Mouse (Mus musculus) Patski (cell line): ENCODE measurements around the gene Spty2d1. TPM values are rescaled to one million over a fixed set of nuclear protein-coding genes. Genes with fewer than 3 reads are reported as not detected.
"Not testable (repeated sequence)": the region's sequence is repeated elsewhere in the genome, so short reads cannot be mapped to it uniquely, and the experiment has no call there.

Source experiments
- ATAC-seq: fragments of 100-300 bp; one replicate; pipeline ENCODE4 v1.8.0; 2021
- CTCF ChIA-PET: fragments of 350-600 bp; sonication (Branson Sonifier 250); formaldehyde crosslinking; loops from one replicate; lab custom pipeline; 2022; ENCODE audit warnings: inconsistent platforms; lab: Charles Lee
- POLR2A ChIA-PET: fragments of 350-600 bp; sonication (Branson Sonifier 250); formaldehyde crosslinking; loops from one replicate; lab custom pipeline; 2022; ENCODE audit warnings: antibody characterized with exemption, inconsistent platforms; lab: Charles Lee
- DNase-seq: peaks from one replicate; pipeline ENCODE4 v3.0.0-alpha.2; 2011; ENCODE audit warnings: low read depth, low spot score
- H3K27me3 ChIP-seq: fragments of 371-371 bp; one replicate; pipeline ENCODE4 v1.5.1; 2021
- CTCF ChIP-seq: fragments of 100-300 bp; IDR thresholded peaks from one replicate; pipeline ENCODE4 v1.5.1; 2021
- in situ Hi-C: fragments of 300-500 bp; cut with MboI; formaldehyde crosslinking; loops from 3 replicates; pipeline ENCODE4 v1.11.1; 2018; ENCODE audit warnings: low pct_unique_long_range_greater_than_20kb, mixed read lengths
- polyA plus RNA-seq: library from polyadenylated mRNA; unstranded; gene quantifications from one replicate; pipeline ENCODE4 v1.2.3, GENCODE M21; 2021

Gene Spty2d1
- polyA plus RNA-seq, 1 experiment from 2014 or later, result 19.6 TPM

DNA sequence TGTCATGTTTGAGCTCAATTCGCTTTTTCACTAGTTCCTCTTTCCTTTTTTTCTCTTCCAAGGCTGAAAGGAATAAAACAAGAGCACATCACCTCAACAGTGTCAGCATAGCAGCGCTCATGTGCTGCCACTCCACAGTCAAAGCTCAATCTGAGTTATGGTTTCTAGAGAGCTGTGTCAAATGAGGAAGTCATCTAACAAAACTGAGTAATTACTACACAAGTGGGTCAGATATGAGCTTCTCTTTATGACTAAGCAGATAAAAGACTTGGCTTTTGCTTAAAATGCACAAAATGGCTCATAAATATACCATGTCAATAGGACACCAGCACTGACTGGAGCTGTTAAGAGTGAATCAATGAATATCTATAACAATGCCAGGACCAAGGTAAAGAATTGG is 9.3 kb downstream of the Spty2d1 start:
- ATAC-seq (no peak), DNase-seq (no peak)
- TF ChIP-seq CTCF, result no peak
- no peaks in the 10 kb centered on the region for H3K27me3 ChIP-seq
- CTCF ChIA-PET, result interaction anchor here (0.8 to 2.4 kb wide), 4 partner anchors 9 to 37 kb away, joined by 3 to 7 read pairs (median 5); no protein-coding TSS in a partner anchor
- POLR2A ChIA-PET, result interaction anchor here (1.0 to 1.3 kb wide), 2 partner anchors 9 to 23 kb away, joined by 3 read pairs; no protein-coding TSS in a partner anchor
- in situ Hi-C loops, result no loop called here

DNA sequence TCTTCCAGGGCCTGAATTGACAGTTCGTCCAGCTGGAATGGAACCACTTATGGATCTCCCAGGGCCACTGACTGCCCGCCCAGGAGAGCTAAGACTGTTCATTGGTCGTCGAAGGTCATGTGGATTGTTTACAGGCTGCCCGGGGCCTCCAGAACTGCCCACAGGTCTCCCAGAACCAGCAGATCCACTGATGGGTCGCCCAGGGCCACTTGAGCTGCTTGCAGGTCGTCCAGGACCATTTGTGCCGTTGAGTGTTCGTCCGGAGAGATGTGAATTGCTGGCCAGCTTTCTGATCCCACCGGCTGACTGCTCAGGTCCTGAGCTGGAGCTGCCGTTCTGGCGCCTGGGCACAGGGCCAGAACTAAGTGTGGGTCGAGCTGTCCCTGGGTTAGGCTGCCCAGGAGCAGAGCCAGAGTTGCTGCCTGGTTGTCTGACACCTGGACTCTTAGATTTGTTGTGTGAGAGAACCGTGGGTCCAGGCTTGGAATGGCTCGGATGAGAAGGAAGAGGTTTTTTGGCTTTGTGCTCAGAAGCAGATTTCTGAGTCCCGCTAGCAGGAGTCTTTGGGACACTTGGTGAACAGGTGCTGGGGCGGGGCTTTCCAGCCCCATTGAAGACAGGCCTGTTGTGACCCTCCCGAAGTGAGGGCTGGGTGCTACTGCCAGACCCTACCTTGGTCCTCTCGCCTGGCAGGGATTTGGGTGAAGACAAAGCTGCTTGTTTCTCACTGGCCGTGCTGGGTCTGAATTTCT is 10.4 kb downstream of the Spty2d1 start:
- DNase-seq (no peak), ATAC-seq (no peak)
- TF ChIP-seq CTCF, result no peak
- ChIA-PET CTCF (interaction anchor here (0.9 to 1.4 kb wide), 2 partner anchors 8 to 105 kb away, joined by 3 to 5 read pairs; no protein-coding TSS in a partner anchor), POLR2A (interaction anchor here (1.3 kb wide), 1 partner anchor 8 kb away, joined by 3 read pairs; no protein-coding TSS in a partner anchor)
- no peaks in the 10 kb centered on the region for H3K27me3 ChIP-seq
- in situ Hi-C loops, result no loop called here

DNA sequence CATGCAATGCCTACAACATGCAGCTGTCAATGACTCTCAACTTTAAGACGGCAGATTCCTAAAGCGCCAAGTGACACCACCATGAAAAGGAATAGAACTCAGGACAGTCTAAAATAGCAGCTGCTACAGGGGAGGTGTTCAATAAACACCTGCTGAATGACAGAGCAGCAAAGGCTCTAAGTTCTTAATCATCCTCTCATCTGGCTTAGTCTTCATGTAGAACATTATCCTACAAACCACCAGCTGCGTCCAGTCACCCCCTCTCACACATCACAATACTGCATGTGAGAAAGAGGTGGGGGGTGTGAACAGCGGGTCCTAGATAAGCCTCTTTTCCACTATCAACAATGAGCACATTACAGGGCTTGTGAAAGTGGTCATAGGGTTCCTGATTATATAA is 11.2 kb downstream of the Spty2d1 start:
- ATAC-seq (no peak), DNase-seq (no peak)
- ChIA-PET POLR2A (no interaction called here), CTCF (interaction anchor here (0.9 to 1.8 kb wide), 2 partner anchors 12 to 105 kb away, joined by 3 read pairs; no protein-coding TSS in a partner anchor)
- in situ Hi-C loops, result no loop called here
- no peak for TF ChIP-seq CTCF
- no peaks in the 10 kb centered on the region for H3K27me3 ChIP-seq

DNA sequence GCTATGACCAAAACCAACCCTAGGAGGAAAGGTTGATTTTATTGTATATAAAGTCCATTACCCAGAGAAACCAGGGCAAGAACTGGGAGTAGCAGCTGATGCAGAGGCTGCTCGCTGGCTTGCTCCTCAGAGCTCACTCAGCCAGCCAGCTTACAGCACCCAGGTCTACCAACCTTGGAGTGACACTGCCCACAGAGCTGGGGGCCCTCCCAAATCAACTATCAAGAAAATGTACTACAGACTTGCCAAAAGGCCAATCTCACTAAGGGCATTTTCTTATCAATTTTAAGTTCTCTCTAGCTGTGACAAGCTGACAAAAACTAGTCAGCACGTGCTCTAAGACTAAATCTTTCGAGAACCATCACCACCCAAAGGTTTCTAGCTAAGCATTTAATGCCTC is 12.7 kb downstream of the Spty2d1 start:
- no peak for TF ChIP-seq CTCF
- ChIA-PET POLR2A (no interaction called here), CTCF (interaction anchor here (1.0 to 2.2 kb wide), 4 partner anchors 11 to 30 kb away, joined by 3 to 5 read pairs (median 3); no protein-coding TSS in a partner anchor)
- in situ Hi-C loops, result no loop called here
- ATAC-seq (no peak), DNase-seq (no peak)
- H3K27me3 ChIP-seq, result no peaks in the 10 kb centered on the region

DNA sequence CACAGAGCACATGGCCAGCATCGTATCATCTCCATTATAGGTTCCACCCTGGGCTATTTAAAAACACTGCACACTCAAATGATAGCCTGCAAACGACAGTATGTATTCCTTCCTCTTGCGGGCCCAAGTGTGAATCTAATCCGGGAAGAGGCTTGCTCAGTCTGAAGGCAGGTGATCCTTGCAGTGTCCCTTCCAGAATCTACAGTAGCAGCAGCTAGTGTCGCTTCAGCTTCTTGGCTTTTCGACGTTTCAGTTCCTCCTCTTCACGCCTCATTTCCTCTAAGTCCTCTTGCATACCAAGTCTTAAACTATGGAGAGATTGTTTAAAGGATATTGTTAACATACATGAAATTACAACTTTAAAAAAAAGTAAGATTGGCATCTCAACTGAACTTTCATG is 15.1 kb downstream of the Spty2d1 start:
- DNase-seq, result no peak
- ChIA-PET CTCF (interaction anchor here (1.3 kb wide), 1 partner anchor 13 kb away, joined by 3 read pairs; no protein-coding TSS in a partner anchor), POLR2A (no interaction called here)
- no peaks in the 10 kb centered on the region for H3K27me3 ChIP-seq
- no peak for TF ChIP-seq CTCF
- ATAC-seq, result no peak
- in situ Hi-C loops, result no loop called here

DNA sequence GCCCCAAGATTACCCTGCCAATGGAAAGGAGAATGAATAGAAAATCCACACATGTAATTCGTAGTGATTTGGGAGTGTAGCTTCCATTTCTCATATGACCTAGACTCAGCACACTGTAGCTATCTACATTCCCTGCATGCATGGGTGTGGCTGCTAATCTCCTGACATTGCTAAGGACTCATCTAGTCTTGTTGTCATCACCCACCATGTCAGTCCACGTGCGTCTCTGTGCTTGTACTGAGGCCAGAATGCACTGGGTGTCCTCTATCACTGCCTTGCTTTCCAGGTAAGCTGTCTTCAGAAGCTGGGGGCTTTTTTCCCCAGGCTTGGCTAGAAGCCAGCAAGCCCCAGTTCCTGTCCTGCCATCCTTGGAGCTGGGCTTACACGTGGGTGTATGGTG is 18.8 kb downstream of the Spty2d1 start:
- H3K27me3 ChIP-seq, ATAC-seq, in situ Hi-C loops, DNase-seq: not testable (repeated sequence)
- CTCF ChIA-PET, result interaction anchor here (1.6 kb wide), 1 partner anchor 9 kb away, joined by 5 read pairs; no protein-coding TSS in a partner anchor
- POLR2A ChIA-PET, result interaction anchor here (1.0 kb wide), 1 partner anchor 9 kb away, joined by 3 read pairs; no protein-coding TSS in a partner anchor

DNA sequence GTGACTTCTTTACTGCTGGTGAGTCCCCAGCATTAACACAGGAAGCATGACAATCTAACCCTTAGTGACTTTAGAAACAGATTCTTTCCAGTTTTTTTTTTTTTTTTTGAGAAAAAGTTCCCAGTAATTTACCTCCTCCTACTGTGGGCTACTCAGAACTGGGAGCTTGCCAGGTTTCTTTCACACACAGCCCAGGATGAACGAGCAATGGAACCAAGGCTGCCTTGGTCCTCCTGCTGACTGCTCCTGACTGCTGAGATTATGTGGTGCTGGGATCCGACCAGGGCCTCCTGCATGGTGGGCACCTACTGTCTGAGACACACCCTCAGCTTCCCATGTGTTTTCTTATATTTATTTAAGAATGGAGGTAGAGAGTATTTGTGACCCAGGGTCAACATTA is 21.1 kb downstream of the Spty2d1 start:
- ChIA-PET POLR2A (interaction anchor here (0.6 kb wide), 1 partner anchor 11 kb away, joined by 9 read pairs; no protein-coding TSS in a partner anchor), CTCF (interaction anchor here (0.9 to 2.4 kb wide), 4 partner anchors 12 to 29 kb away, joined by 3 to 7 read pairs (median 4); no protein-coding TSS in a partner anchor)
- ATAC-seq (no peak), DNase-seq (no peak)
- TF ChIP-seq CTCF, result no peak
- no peaks in the 10 kb centered on the region for H3K27me3 ChIP-seq
- in situ Hi-C loops, result no loop called here

DNA sequence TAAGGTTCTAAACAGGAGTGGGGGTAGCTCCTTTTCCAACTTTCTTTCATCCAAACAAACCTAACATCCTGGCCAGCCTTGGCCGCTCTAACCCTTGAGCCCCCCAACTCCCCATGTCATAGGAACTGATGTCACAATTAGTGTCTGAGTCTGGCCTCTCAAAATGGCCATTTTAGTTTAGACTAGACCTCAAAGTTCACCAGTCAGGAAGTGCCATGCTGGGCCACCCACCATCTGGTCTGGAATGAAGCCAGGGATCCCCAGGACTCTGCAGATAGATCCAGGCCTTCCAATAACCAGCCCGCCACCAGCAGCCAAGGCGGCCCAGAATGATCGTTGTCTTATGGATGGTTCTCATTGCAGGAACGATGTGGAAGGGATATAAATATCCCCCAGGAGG is 21.6 kb downstream of the Spty2d1 start:
- DNase-seq, result no peak
- no peaks in the 10 kb centered on the region for H3K27me3 ChIP-seq
- in situ Hi-C loops, result no loop called here
- ATAC-seq, result no peak
- no peak for TF ChIP-seq CTCF
- ChIA-PET CTCF (interaction anchor here (0.9 to 2.4 kb wide), 4 partner anchors 13 to 22 kb away, joined by 3 to 7 read pairs (median 4); no protein-coding TSS in a partner anchor), POLR2A (interaction anchor here (0.6 kb wide), 1 partner anchor 11 kb away, joined by 9 read pairs; no protein-coding TSS in a partner anchor)

DNA sequence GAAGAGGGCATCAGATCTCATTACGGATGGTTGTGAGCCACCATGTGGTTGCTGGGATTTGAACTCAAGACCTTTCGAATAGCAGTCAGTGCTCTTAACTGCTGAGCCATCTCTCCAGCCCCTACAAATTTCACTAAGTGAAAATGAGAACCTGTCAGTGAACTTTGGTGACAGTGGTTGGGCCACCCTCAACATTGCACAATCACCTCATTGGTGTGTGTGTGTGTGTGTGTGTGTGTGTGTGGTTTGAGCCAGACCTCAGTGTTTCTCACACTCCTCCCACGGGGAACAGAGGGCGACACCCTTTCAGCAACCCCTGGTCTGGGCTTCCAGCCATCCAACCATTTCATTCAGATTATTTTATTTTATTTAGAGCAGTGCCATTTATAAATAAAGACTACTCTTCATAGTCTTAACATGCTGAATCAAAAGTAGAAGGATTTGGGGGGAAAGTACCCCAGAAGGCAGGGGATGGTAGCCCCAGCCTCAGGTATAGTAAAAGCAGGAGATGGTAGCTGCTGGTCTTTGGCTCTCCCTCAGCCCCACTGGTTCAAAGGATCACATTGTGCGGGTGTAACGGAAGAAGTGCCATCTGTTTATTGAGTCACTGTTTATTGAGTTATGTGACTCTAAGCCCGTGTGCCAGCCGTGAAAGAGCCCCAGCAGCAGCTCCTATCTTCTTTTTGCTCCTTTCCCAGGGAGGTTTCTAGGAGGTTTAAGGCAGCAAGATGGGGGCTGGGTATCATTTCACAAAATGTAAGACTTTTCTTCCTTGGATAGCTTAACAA is 22.3 kb downstream of the Spty2d1 start:
- no peaks in the 10 kb centered on the region for H3K27me3 ChIP-seq
- TF ChIP-seq CTCF, result no peak
- in situ Hi-C loops, result no loop called here
- DNase-seq (no peak), ATAC-seq (no peak)
- CTCF ChIA-PET, result interaction anchor here (0.9 to 2.4 kb wide), 4 partner anchors 9 to 21 kb away, joined by 3 to 7 read pairs (median 4); no protein-coding TSS in a partner anchor
- POLR2A ChIA-PET, result no interaction called here

DNA sequence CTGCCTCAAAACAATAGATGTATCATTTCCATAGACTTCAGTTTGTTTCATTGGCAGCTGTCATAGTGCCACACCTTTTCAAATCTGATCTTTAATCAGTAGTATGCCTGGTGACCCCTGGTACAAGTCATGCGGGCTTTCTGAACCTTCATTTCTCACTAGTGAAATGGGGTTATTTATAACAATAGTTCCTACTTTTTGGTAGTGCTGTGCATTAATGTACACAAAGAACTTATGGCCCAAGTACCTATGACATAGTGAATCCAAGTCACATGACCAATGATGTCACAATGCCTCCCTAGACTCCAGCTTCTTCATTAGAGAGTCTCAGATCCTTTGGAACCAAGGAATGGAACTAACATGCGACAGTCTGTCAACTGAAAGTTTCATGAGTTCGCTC is 24.9 kb downstream of the Spty2d1 start, which contains the start of gene Gm9999:
Gene Gm9999 (plus strand): TSS at position 301 of the 400 bp plus-strand sequence.
- no peak for TF ChIP-seq CTCF
- POLR2A ChIA-PET, result no interaction called here
- ATAC-seq, result no peak
- CTCF ChIA-PET, result no interaction called here
- DNase-seq, result no peak
- in situ Hi-C loops, result no loop called here
- H3K27me3 ChIP-seq, result no peaks in the 10 kb centered on the region
